Mouse (Mus musculus) CD4-positive helper T cell, adult 2 months (primary cell): ENCODE data around the gene Gm6460.
"Not testable (repeated sequence)": the region's sequence is repeated elsewhere in the genome, so short reads cannot be mapped to it uniquely, and the experiment has no call there.

Source experiments
- DNase-seq: peaks from one replicate; pipeline ENCODE4 v3.0.0-alpha.2; 2012; ENCODE audit warnings: low read depth, missing footprints, low spot score

Gene Gm6460

GRCm38 (mm10) chr5:11594613-11595012 is at the start of gene Gm6460:
TSS of gene Gm6460 (plus strand) at chr5:11594913.
- not testable (repeated sequence) for DNase-seq
